Mouse (Mus musculus) MEL (cell line): ENCODE measurements around the gene Kirrel3. TPM values are rescaled to one million over a fixed set of nuclear protein-coding genes. Genes with fewer than 3 reads are reported as not detected.

Experiments
- DNase-seq: peaks from one replicate; pipeline ENCODE4 v3.0.0; 2011; ENCODE audit warnings: low read depth, low spot score
- H3K27ac ChIP-seq: 2 replicates; pipeline ENCODE4 v1.5.1; 2012; ENCODE audit warnings: low read depth, mild to moderate bottlenecking, control low read depth, low read length, moderate library complexity; ENCODE audit not compliant: control insufficient read depth
- H3K27me3 ChIP-seq, 2 experiments: fragments of 150-350 bp in 1 of 2; sonication (generic) in 1 of 2; 2 replicates each; pipeline ENCODE4 v1.6.1; 2012; ENCODE audit warnings: low read length in 2 of 2, mild to moderate bottlenecking in 2 of 2, improper control_type of control experiment in 1 of 2, moderate library complexity in 1 of 2; ENCODE audit not compliant: insufficient read depth in 2 of 2, control insufficient read depth in 1 of 2
- H3K36me3 ChIP-seq, 2 experiments: 2 replicates each; pipeline ENCODE4 v1.6.1; 2012 to 2014; ENCODE audit warnings: low read length in 2 of 2, improper control_type of control experiment in 1 of 2, inconsistent platforms in 1 of 2, mild to moderate bottlenecking in 1 of 2; ENCODE audit not compliant: insufficient read depth in 2 of 2, control insufficient read depth in 1 of 2
- H3K4me1 ChIP-seq, 2 experiments: fragments of 150-350 bp in 1 of 2; sonication (generic) in 1 of 2; 2 replicates each; pipeline ENCODE4 v1.6.1; 2012; ENCODE audit warnings: low read length in 2 of 2, improper control_type of control experiment in 1 of 2, mild to moderate bottlenecking in 1 of 2; ENCODE audit not compliant: insufficient read depth in 2 of 2, control insufficient read depth in 1 of 2
- H3K4me3 ChIP-seq, 2 experiments: fragments of 150-350 bp in 1 of 2; sonication (generic) in 1 of 2; 2 replicates each; pipeline ENCODE4 v1.5.1; 2012; ENCODE audit warnings: low read depth in 2 of 2, low read length in 2 of 2, mild to moderate bottlenecking in 2 of 2, moderate library complexity in 2 of 2, control low read depth in 1 of 2, improper control_type of control experiment in 1 of 2; ENCODE audit not compliant: control insufficient read depth in 1 of 2, insufficient read depth in 1 of 2
- H3K79me2 ChIP-seq: 2 replicates; pipeline ENCODE4 v1.6.1; 2012; ENCODE audit warnings: mild to moderate bottlenecking, low read length, moderate library complexity; ENCODE audit not compliant: control insufficient read depth, poor library complexity, insufficient read depth
- H3K9ac ChIP-seq: 2 replicates; pipeline ENCODE4 v1.6.1; 2012; ENCODE audit warnings: low read depth, mild to moderate bottlenecking, control low read depth, low read length, moderate library complexity; ENCODE audit not compliant: control insufficient read depth, poor library complexity, severe bottlenecking
- H3K9me3 ChIP-seq: fragments of 150-350 bp; sonication (generic); replicated peaks from 2 replicates; pipeline ENCODE4 v1.6.1; 2012; ENCODE audit warnings: mild to moderate bottlenecking, low read length, improper control_type of control experiment, moderate library complexity; ENCODE audit not compliant: insufficient read depth
- BHLHE40 ChIP-seq: IDR thresholded peaks from 2 replicates; pipeline ENCODE4 v1.6.1; 2012; ENCODE audit warnings: low read depth, mild to moderate bottlenecking, inconsistent platforms, low read length, improper control_type of control experiment, borderline replicate concordance
- CHD2 ChIP-seq: IDR thresholded peaks from 2 replicates; pipeline ENCODE4 v1.6.1; 2011; ENCODE audit warnings: low read length, improper control_type of control experiment
- ELF1 ChIP-seq: IDR thresholded peaks from 2 replicates; pipeline ENCODE4 v1.6.1; 2014; ENCODE audit warnings: low read depth, mild to moderate bottlenecking, inconsistent platforms, low read length, improper control_type of control experiment, moderate library complexity
- ETS1 ChIP-seq: IDR thresholded peaks from 2 replicates; pipeline ENCODE4 v1.6.1; 2012; ENCODE audit warnings: low read depth, mild to moderate bottlenecking, inconsistent platforms, low read length, improper control_type of control experiment, moderate library complexity
- GABPA ChIP-seq: IDR thresholded peaks from 2 replicates; pipeline ENCODE4 v1.6.1; 2012; ENCODE audit warnings: low read depth, mild to moderate bottlenecking, inconsistent platforms, low read length, improper control_type of control experiment, moderate library complexity
- GATA1 ChIP-seq: IDR thresholded peaks from 2 replicates; pipeline ENCODE4 v1.6.1; 2011; ENCODE audit warnings: low read depth, low read length, improper control_type of control experiment
- JUND ChIP-seq: IDR thresholded peaks from 2 replicates; pipeline ENCODE4 v1.6.1; 2011; ENCODE audit warnings: low read depth, mild to moderate bottlenecking, improper control_type of control experiment, low read length
- KAT2A ChIP-seq: conservative IDR thresholded peaks from 2 replicates; pipeline ENCODE4 v1.6.1; 2012; ENCODE audit warnings: low read depth, low read length, improper control_type of control experiment, inconsistent platforms
- MAFK ChIP-seq: IDR thresholded peaks from 2 replicates; pipeline ENCODE4 v1.6.1; 2011; ENCODE audit warnings: low read depth, mild to moderate bottlenecking, low read length, improper control_type of control experiment, borderline replicate concordance
- MAX ChIP-seq: IDR thresholded peaks from 2 replicates; pipeline ENCODE4 v1.6.1; 2011; ENCODE audit warnings: low read length, improper control_type of control experiment
- MAZ ChIP-seq: IDR thresholded peaks from 2 replicates; pipeline ENCODE4 v1.6.1; 2012; ENCODE audit warnings: low read depth, mild to moderate bottlenecking, inconsistent platforms, low read length, improper control_type of control experiment
- MEF2A ChIP-seq: IDR thresholded peaks from 2 replicates; pipeline ENCODE4 v1.6.1; 2014; ENCODE audit warnings: low read depth, mild to moderate bottlenecking, inconsistent platforms, low read length, improper control_type of control experiment; ENCODE audit not compliant: poor library complexity, insufficient replicate concordance, severe bottlenecking; ENCODE audit errors: extremely low read depth
- MYB ChIP-seq: IDR thresholded peaks from 2 replicates; pipeline ENCODE4 v1.6.1; 2011; ENCODE audit warnings: mild to moderate bottlenecking, low read depth, low read length, improper control_type of control experiment
- MYC ChIP-seq: IDR thresholded peaks from 2 replicates; pipeline ENCODE4 v1.6.1; 2011; ENCODE audit warnings: low read depth, mild to moderate bottlenecking, low read length, improper control_type of control experiment, moderate library complexity
- NRF1 ChIP-seq: IDR thresholded peaks from 2 replicates; pipeline ENCODE4 v1.6.1; 2014; ENCODE audit warnings: low read depth, mild to moderate bottlenecking, inconsistent platforms, low read length, improper control_type of control experiment, moderate library complexity; ENCODE audit not compliant: poor library complexity, insufficient read depth, severe bottlenecking
- POLR2A ChIP-seq, 2 experiments: IDR thresholded peaks; 2 replicates each; pipeline ENCODE4 v1.6.1; 2011 to 2012; ENCODE audit warnings: low read length in 2 of 2, mild to moderate bottlenecking in 2 of 2, control low read depth in 1 of 2, improper control_type of control experiment in 1 of 2, low read depth in 1 of 2, moderate library complexity in 1 of 2; ENCODE audit not compliant: control insufficient read depth in 1 of 2, insufficient read depth in 1 of 2, poor library complexity in 1 of 2
- POLR2AphosphoS5 ChIP-seq: IDR thresholded peaks from 2 replicates; pipeline ENCODE4 v1.6.1; 2012; ENCODE audit warnings: low read depth, borderline replicate concordance, mild to moderate bottlenecking, inconsistent platforms, low read length, moderate library complexity, mixed read lengths
- RAD21 ChIP-seq: IDR thresholded peaks from 2 replicates; pipeline ENCODE4 v1.6.1; 2011; ENCODE audit warnings: mild to moderate bottlenecking, low read depth, low read length, improper control_type of control experiment
- TAL1 ChIP-seq: IDR thresholded peaks from 2 replicates; pipeline ENCODE4 v1.6.1; 2012; ENCODE audit warnings: mild to moderate bottlenecking, inconsistent platforms, low read length, moderate library complexity, mixed read lengths
- TCF12 ChIP-seq: IDR thresholded peaks from 2 replicates; pipeline ENCODE4 v1.6.1; 2014; ENCODE audit warnings: low read depth, mild to moderate bottlenecking, inconsistent platforms, low read length, improper control_type of control experiment, moderate library complexity
- UBTF ChIP-seq: IDR thresholded peaks from 2 replicates; pipeline ENCODE4 v1.6.1; 2012; ENCODE audit warnings: low read depth, mild to moderate bottlenecking, inconsistent platforms, low read length, improper control_type of control experiment, moderate library complexity, borderline replicate concordance; ENCODE audit not compliant: insufficient read depth
- USF1 ChIP-seq: IDR thresholded peaks from 2 replicates; pipeline ENCODE4 v1.6.1; 2014; ENCODE audit warnings: low read depth, mild to moderate bottlenecking, inconsistent platforms, low read length, improper control_type of control experiment, moderate library complexity
- USF2 ChIP-seq, 2 experiments: IDR thresholded peaks; 2 replicates each; pipeline ENCODE4 v1.6.1; 2011 to 2012; ENCODE audit warnings: improper control_type of control experiment in 2 of 2, low read length in 2 of 2, borderline replicate concordance in 1 of 2, inconsistent platforms in 1 of 2, low read depth in 1 of 2, mild to moderate bottlenecking in 1 of 2; ENCODE audit not compliant: insufficient read depth in 1 of 2
- ZC3H11A ChIP-seq: IDR thresholded peaks from 2 replicates; pipeline ENCODE4 v1.6.1; 2012; ENCODE audit warnings: low read depth, mild to moderate bottlenecking, inconsistent platforms, low read length, improper control_type of control experiment
- polyA plus RNA-seq, 2 experiments: library from polyadenylated mRNA; stranded (reverse) in 1 of 2; unstranded in 1 of 2; fragments of >175 nt in 1 of 2; fragments of >200 nt in 1 of 2; gene quantifications; 2 replicates each; pipeline versions ENCODE4 v1.2.1 to v1.2.4; 2012; ENCODE audit warnings: low replicate concordance in 2 of 2, low read depth in 1 of 2; ENCODE audit not compliant: insufficient read length in 2 of 2, insufficient read depth in 1 of 2, missing spikeins in 1 of 2
- total RNA-seq: library from RNA; depleted of rRNA; stranded (reverse); fragments of 300-350 nt; gene quantifications from 2 replicates; pipeline ENCODE4 v1.2.3, GENCODE M21; 2012

Gene Kirrel3
- total and polyA plus RNA-seq, 3 experiments, result 0.06 TPM; not detected in 2

DNA sequence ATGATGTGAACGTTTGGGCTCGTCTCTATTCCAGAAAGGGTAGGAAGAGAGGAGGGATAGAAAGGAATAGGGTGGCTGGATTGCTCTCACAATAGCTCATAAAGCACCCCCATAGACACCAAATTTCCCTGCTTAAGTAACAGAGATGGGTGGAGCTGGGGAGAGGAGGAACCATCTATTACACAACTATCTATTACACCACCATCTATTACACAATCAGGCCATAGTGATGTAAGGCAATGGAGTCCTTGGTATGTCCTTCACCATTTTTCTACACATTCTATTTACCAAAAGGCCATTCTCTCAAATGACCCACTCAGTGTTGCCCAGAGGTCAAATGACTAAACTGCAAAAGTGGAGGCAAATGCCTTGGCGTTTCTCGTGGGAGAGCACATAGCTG is 119.2 kb downstream of the Kirrel3 start:
- Histone ChIP-seq H3K9ac (no peak overlapping the region), H3K27ac (no peak overlapping the region), H3K79me2 (no peaks in the 10 kb centered on the region), H3K4me1 (no peaks in the 10 kb centered on the region), H3K9me3 (no peaks in the 10 kb centered on the region), H3K4me3 (no peak overlapping the region), H3K27me3 (no peaks in the 10 kb centered on the region), H3K36me3 (no peaks in the 10 kb centered on the region)
- TF ChIP-seq RAD21 (no peak), GABPA (no peak), JUND (no peak), MAFK (no peak), ELF1 (no peak), MEF2A (no peak), MAX (no peak), NRF1 (no peak), POLR2AphosphoS5 (no peak), TAL1 (no peak), BHLHE40 (no peak), ETS1 (no peak), CHD2 (no peak), MYC (no peak), UBTF (no peak), KAT2A (no peak), ZC3H11A (no peak), GATA1 (no peak)
- DNase-seq, result no peak

DNA sequence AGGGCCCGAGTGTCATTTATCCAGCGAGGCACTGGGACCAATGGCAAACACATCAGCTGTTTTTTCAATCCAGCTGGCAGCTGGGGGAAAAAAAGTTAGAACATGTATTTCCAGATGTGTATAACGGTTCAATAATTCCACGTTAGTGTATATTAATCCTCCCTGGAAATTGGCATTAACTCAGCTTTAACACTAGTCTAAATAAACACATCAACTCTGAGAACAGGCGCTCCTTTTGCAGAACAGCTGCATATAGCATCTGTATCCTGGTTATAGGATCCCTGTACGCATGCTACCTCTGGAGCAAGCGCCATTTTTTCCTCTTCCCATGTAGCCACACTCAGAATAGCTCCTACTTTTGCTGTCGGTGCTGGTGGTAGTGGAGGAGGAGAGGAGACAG is 119.8 kb downstream of the Kirrel3 start:
- no peak overlapping the region for H3K27ac ChIP-seq
- no peaks in the 10 kb centered on the region for H3K27me3 ChIP-seq
- no peak overlapping the region for H3K9ac ChIP-seq
- TF ChIP-seq MYB, result no peak
- TF ChIP-seq MAZ, result no peak
- TF ChIP-seq UBTF, result no peak
- TF ChIP-seq USF1, result no peak
- TF ChIP-seq POLR2A (IDR thresholded peaks at IDR 0.05; ENCODE audit: control insufficient read depth in 1 of 2, insufficient read depth in 1 of 2, low read depth in 1 of 2, low read length in 2 of 2, poor library complexity in 1 of 2), result no peak
- TF ChIP-seq POLR2AphosphoS5, result no peak
- TF ChIP-seq TCF12, result no peak
- TF ChIP-seq TAL1, result no peak
- no peak for TF ChIP-seq ETS1
- no peak for TF ChIP-seq USF2 (IDR thresholded peaks at IDR 0.05; ENCODE audit: borderline replicate concordance in 1 of 2, insufficient read depth in 1 of 2, low read depth in 1 of 2, low read length in 2 of 2)
- TF ChIP-seq, all 39 proteins: peak for 0
- no peak for DNase-seq
- no peaks in the 10 kb centered on the region for H3K36me3 ChIP-seq
- no peak overlapping the region for H3K4me3 ChIP-seq
- H3K79me2 ChIP-seq, result no peaks in the 10 kb centered on the region
- H3K9me3 ChIP-seq, result no peaks in the 10 kb centered on the region
- H3K4me1 ChIP-seq, result no peaks in the 10 kb centered on the region
